Mouse (Mus musculus) kidney, postnatal 14 days (tissue): Measurements from ENCODE around the gene Antxr1.
"Not testable (repeated sequence)": the region's sequence is repeated elsewhere in the genome, so short reads cannot be mapped to it uniquely, and the experiment has no call there.

ENCODE experiments used
- DNase-seq: peaks from one replicate; pipeline ENCODE4 v3.0.0; 2022; ENCODE audit warnings: mixed read lengths

Gene Antxr1

GRCm38 (mm10) chr6:87099671-87100296 is 235.8 kb downstream of the Antxr1 start:
- DNase-seq = no peak

- no peak for DNase-seq
These were observed 236.4 kb downstream of the Antxr1 start for GRCm38 (mm10) chr6:87099261-87099660.

GRCm38 (mm10) chr6:87093631-87094030 is 242.0 kb downstream of the Antxr1 start:
- not testable (repeated sequence) for DNase-seq

- DNase-seq = no peak
These were observed 243.1 kb downstream of the Antxr1 start for GRCm38 (mm10) chr6:87092476-87092875.

- no peak for DNase-seq
These were observed 244.7 kb downstream of the Antxr1 start for GRCm38 (mm10) chr6:87090877-87091276.

- no peak for DNase-seq
These were observed 247.3 kb downstream of the Antxr1 start for GRCm38 (mm10) chr6:87088356-87088755.

GRCm38 (mm10) chr6:87085026-87085425 is 250.6 kb downstream of the Antxr1 start:
- DNase-seq = no peak
